Mouse (Mus musculus) erythroid progenitor cell, adult 5-6 weeks (primary cell): ENCODE results near the gene Impdh1. TPM values are rescaled to one million over a fixed set of nuclear protein-coding genes. Genes with fewer than 3 reads are reported as not detected.

ENCODE experiments used
- ATAC-seq: replicated peaks from 2 replicates; pipeline ENCODE4 v1.8.0; 2016; ENCODE audit warnings: moderate number of reproducible peaks, mild to moderate bottlenecking, moderate TSS enrichment, inconsistent platforms; ENCODE audit not compliant: poor library complexity, low FRiP score, severe bottlenecking
- total RNA-seq, 2 experiments: library from RNA; stranded (forward) in 1 of 2; stranded (reverse) in 1 of 2; fragments of 150-400 nt in 1 of 2; fragments of 186-747, 209-891 nt in 1 of 2; gene quantifications; 2 replicates each; pipeline versions ENCODE4 v1.2.3 to v1.2.4; 2015 to 2017; ENCODE audit warnings: low replicate concordance in 2 of 2

Impdh1 gene
- total RNA-seq, 2 experiments from 2014 or later = 2.9 to 4.2 TPM

GRCm38 (mm10) chr6:29214776-29215175, 1.4 kb downstream of the Impdh1 start:
- ATAC-seq = no peak

GRCm38 (mm10) chr6:29214245-29214644, 1.9 kb downstream of the Impdh1 start:
- no peak for ATAC-seq

GRCm38 (mm10) chr6:29213436-29213835, 2.7 kb downstream of the Impdh1 start:
- ATAC-seq = no peak

- no peak; the same call in 1 of the 2 replicates for ATAC-seq
Measured at GRCm38 (mm10) chr6:29211806-29212492, 4.2 kb downstream of the Impdh1 start.

DNA sequence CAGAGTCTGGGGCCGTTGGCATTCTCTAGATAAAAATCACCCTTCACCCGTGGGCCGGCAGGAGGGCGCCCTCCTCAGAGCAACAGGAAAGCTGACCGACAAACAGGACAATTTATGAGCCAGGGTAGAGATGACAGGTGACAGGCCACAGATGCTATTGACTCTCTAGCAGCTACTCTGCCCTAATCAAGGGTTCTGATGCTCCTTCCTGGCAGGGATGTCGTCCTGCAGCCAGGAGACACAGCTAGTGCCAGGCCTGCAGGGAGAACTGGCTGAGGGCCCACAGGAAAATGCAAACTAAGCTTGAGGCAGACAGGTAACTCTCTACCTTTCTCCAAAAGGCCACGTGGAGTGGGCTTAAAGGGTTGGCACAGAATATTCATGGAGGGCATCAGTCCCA, 5.0 kb downstream of the Impdh1 start:
- ATAC-seq = no peak

GRCm38 (mm10) chr6:29210231-29210936, 5.8 kb downstream of the Impdh1 start:
- no peak for ATAC-seq

DNA sequence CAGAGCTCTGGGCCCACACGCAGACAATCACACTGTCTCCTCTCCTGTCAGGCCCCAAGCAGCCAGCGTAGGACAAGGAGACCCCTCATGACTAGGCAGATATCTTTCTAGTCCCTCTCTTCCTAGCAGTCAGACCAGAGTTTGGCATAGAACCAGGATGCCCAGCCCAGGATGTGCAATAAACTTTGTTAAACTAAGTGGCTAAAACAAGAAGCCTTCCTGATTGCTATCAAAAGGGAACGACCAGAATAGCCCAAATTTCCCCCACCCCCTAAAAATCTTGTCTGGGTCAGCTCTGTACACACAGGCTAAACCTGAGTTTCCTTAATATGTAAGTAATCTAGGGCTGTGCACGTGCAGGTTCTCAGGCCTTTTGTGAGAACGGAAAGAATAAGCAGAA, 8.0 kb downstream of the Impdh1 start:
- ATAC-seq = no peak

DNA sequence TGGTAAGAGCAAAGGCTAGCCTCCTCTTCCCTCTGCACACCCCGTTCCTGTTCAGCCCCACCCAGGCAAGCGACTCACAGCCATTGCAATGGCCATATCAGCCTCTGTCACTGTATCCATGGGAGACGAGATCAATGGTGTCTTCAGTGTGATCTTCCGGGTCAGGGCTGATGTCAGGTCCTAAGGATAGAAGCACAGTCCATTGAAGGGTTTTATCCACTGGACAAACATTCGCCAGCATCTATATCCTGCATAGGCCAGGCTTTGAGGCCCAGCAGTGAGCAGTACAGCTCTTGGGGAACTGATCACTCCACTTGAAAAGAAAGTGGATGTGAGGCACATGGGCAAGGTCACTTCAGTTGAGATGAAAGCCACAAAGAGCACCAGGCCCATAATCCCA, 9.1 kb downstream of the Impdh1 start:
- ATAC-seq = no peak

- ATAC-seq = no peak
Measured at GRCm38 (mm10) chr6:29206006-29206405, 10.2 kb downstream of the Impdh1 start.

- ATAC-seq = no peak
Measured at GRCm38 (mm10) chr6:29204932-29205614, 11.1 kb downstream of the Impdh1 start.

DNA sequence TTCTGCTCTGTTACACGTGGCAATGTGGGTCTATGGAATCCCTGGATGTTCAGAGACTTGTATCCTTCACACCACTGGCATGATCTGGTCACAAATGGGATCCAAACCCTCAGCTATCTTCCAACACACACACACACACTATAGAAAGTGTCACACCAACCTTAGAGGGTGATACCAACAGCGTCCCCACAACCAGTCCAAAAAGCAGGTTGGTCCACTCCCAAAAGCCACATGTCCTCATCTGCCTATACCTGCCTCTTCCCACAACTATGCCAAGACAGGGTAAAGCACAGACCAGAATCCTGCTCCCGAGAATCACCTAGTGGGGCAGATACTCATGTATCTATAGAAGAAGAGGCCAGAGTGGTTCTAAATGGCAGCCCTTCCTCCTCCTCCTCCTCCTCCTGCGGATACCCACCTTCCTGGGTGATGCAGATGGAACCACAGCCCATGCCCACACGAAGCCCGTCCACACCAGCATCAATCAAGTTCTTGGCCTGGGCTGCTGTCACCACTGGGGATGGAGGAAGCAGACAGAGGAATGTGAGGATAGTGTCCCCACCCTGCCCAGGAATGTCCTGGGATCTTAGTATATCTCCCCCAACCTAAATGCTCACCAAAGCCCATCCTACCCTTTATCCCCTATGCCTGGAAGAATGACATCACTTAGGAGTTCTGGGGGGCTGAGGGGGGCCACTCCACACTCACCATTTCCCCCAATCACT, 12.1 kb downstream of the Impdh1 start:
- ATAC-seq = no peak

GRCm38 (mm10) chr6:29203096-29203495, 13.1 kb downstream of the Impdh1 start:
- ATAC-seq = no peak

DNA sequence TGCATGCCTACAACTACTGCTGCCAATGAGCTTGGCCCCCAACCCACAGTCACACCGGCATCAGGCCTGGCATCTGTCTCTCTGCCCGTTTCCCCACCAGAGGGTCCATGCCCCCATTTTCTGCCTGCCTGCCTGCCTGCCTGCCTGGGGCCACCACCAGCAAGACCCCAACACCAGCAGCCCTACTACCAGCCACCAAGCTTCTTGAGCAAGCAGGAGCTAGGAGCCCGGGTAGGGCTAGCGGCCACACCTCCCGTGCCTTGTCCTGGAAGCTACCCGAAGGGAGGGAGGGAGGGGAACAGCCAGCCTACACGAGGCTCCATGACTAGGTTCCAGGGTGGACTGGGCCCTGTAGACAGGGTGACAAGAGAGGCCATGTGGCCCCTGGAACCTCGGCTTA, 14.2 kb downstream of the Impdh1 start:
- no peak for ATAC-seq

- ATAC-seq = no peak
Measured at GRCm38 (mm10) chr6:29201341-29201740, 14.8 kb downstream of the Impdh1 start.

DNA sequence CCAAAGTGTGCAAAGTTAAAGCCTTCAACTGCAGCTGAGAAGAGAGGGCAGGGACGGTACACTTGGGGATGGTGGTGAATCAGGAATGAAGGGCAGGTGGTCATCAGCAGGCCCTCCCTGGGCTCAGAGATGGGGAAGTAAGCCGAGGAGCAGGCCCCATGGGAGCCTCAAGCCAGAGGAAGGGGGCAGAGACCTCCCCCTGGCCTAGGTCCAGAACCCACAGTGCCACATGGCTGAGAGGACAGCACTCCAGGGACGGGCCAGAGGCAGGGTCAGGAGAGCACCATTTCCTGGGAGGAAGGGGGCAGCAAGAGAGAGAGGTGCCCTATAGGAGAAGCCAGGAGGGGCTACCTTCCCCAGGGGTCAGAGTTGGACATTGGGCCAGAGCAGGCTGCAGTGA, 15.7 kb downstream of the Impdh1 start:
- no peak for ATAC-seq

GRCm38 (mm10) chr6:29199223-29199855, 16.8 kb downstream of the Impdh1 start:
- no peak for ATAC-seq

GRCm38 (mm10) chr6:29198309-29199222, 17.6 kb downstream of the Impdh1 start:
- no peak for ATAC-seq

DNA sequence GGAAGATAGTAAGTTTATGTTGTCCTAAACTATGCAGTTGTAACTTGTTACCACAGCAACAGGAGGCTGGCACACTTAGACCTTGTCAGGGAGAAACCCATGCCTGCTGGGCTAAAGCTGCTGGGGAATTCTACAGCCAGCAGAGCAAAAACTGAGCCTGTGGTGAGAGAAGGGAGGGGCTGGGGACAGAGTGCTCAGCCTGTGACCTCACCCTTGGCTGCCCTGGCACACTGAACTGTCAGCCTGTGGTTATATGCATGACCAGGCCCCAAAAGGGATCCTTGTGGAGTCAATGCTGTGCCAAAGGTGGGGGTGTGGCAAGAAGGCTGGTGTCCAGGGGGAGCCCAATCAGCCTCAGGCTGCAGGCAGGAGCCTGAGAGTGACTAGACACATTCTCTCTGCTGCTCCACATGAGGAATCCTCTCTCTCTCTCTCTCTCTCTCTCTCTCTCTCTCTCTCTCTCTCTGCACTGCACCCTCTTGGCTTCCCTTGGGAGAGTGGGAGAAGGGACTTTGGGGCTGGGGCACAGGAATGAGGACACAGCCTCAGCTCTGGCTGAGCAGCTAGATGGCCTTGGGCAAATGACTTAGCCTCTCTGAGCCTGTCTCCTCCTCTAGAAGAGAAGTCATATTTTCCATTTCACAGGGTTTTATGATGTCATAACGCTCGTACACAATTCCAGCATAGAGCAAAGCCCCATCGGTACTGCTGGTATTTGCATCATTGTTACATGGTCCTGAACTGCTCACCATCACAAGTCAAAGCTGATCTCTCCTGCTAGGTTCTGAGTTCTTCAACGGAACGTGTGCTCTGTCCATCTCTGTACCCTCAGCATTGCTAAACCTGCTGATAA, 20.1 kb downstream of the Impdh1 start:
- ATAC-seq = no peak
